Mouse (Mus musculus) lung, adult 2 months (tissue): ENCODE measurements around the gene Pif1.
A peak's percentile ranks its signal among the peaks of the same experiment; 100 is the strongest.

ENCODE experiments used
- CTCF ChIP-seq: fragments of 200-500 bp; IDR thresholded peaks from 2 replicates; pipeline ENCODE4 v1.5.1; 2011; ENCODE audit warnings: mild to moderate bottlenecking, low read length, control low read depth; ENCODE audit not compliant: insufficient read depth
- POLR2A ChIP-seq: fragments of 200-500 bp; IDR thresholded peaks from 2 replicates; pipeline ENCODE4 v1.6.1; 2011; ENCODE audit warnings: low read depth, mild to moderate bottlenecking, control low read depth, low read length, borderline replicate concordance; ENCODE audit errors: extremely low read depth

DNA sequence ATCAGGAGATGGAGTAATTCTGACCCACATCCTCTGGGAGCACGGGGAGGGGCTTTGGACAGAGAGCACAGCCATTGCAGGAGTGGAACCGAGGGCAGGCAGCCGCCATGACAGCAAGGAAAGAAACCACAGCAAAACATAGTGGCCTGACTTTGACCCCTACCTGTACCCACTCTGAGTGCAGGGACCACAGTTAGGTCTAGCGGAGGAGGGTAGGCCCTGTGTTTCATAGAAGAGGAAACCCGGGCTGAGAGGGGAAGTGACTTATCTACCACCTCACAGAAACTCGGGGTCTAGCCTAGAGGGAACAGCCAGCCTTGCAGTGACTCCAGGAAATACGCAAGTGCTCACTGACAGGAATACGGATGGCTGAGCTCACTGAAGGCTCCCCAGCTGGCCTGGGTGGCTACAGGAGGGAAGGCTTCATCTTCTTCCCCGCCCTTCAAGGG, 8.1 kb upstream of the Pif1 start:
- TF ChIP-seq POLR2A (0 out of 2 replicates have a peak, but pooled peaks have one; percentile 18), CTCF (no peak)
